Mouse (Mus musculus) bone marrow macrophage, adult 2 months (primary cell): ENCODE measurements around the gene Foxd2.

Source experiments
- CTCF ChIP-seq: IDR thresholded peaks from 2 replicates; pipeline ENCODE4 v1.5.1; 2012; ENCODE audit warnings: low read depth, mild to moderate bottlenecking, low read length, moderate library complexity
- POLR2A ChIP-seq: IDR thresholded peaks from 2 replicates; pipeline ENCODE4 v1.6.1; 2012; ENCODE audit warnings: mild to moderate bottlenecking, low read depth, low read length, borderline replicate concordance

DNA sequence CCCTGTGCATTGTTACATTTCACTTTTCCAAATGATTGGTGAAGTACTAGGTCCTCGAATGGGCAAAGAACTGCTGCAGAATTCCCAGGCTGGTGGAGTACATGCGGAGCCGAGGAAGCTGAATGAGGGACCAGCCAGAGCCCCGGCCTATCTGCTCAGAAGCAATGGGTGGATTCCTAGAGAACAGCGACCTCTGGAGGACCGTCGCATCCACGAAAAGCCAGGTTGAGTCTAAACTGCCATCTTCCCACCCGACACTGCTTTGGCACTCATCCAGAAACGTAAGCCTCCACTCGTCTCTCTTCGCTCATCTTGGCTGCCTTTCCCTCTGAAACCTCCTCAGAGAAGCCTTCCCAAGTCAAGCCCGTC, 4.9 kb upstream of the Foxd2 start:
- no peak for TF ChIP-seq CTCF
- no peak for TF ChIP-seq POLR2A
